Mouse (Mus musculus): Measurements from ENCODE around the gene Ifrd2.

The Ifrd2 gene

DNA sequence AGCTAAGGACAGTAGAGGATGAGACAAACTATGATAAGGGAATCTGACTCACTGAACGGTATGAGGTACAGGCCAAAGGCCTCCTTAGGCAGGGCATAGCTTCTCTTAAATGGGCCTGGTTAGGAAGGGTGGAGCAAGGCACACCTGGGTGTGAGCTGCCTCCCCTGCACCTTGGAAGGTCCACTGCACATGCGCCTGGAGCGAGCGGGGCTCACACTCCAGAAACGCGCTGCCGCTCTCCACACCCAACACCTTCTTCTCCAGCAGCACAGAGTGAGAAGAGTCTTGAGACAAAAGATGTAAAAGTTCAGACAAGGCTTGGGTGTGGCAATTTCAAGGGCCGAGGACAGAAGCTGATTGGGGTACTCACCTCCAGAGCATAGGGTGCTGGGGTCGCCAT, 12.0 kb downstream of the Ifrd2 start:
- DNase-seq (ENCODE audit: low spot score), result no peak

DNA sequence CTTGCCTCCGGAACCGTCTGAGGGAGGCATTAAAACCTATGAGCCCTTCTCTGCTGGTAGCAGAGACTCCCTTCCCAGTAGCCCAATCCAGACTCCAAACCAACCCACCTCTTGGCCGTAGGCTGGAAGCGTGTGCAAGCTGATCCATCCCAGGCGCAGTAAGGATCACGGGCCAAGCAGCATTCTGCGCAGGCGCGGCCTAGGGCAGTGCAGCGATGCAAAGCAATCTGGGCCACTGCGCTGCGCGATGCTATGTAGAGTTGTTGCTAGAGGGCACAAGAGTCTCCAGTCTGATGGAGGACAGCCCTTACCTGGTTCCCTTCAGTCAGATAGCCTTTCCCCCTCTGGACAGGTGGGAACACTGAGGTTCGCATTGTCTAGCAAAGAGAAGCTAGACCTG, 12.4 kb downstream of the Ifrd2 start:
- DNase-seq (ENCODE audit: low spot score), result peak; percentile 43

DNA sequence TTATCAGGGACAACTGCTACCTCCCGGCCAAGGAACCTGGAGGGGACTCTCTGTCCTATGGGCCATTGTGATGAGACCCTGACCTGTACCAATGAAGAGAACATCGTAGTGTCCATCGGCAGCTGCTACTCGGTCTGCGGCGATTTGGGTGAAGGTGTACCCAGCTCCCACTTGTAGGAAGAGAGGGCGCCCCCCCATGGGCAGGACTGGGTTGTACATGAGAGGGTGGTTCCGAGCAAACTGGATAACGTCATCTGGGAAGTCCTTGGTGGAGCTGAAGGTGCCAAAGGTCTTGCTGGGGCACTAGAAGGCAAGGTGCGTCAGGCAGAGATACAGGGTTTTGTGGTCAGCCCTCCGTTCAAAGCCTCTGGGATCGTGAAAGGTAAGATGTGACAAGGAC, 13.3 kb downstream of the Ifrd2 start:
- no peak for DNase-seq (ENCODE audit: low spot score)

DNA sequence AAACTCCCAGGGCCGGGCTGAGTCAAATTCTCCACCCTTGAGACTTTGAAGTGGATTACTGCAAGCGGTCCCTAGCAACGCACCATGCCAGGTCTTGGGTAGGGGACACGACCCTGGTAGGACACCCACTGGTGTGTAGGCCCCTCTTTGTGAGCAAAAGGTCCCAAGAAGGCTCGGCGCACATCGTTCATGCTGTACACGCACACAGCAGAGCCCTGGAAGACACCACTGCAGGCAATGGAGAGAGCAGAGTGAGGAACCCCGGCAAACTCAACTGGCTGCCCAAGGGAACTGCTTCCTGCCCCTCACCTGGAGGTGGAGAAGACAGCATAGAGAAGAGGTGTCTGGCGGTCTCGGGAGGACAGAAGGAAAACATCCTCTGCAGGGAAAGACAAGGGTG, 13.8 kb downstream of the Ifrd2 start:
- no peak for DNase-seq (ENCODE audit: low spot score)

- DNase-seq (ENCODE audit: low spot score), result peak; percentile 97
These were observed 14.7 kb downstream of the Ifrd2 start for GRCm38 (mm10) chr9:107602068-107602648.

DNA sequence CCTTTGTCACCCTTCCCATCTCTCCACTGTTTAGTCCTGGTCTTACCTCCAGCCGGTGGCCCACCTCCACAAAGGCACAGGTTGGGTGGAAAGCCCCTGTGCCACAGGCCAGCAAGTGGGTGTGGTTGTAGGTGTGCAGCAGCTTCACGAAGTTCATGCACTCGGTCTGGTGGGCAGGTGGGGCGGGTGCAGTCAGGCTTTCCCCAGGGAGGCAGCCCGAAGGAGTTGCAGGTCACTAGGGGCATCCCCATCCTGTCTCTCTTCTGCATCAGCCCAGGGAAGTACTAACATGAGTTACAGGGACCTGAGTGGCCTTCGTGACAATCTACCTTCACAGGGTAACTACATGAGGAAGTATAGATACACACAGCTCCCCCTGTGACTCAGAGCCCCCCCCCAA, 15.8 kb downstream of the Ifrd2 start:
- DNase-seq (ENCODE audit: low spot score), result no peak

DNA sequence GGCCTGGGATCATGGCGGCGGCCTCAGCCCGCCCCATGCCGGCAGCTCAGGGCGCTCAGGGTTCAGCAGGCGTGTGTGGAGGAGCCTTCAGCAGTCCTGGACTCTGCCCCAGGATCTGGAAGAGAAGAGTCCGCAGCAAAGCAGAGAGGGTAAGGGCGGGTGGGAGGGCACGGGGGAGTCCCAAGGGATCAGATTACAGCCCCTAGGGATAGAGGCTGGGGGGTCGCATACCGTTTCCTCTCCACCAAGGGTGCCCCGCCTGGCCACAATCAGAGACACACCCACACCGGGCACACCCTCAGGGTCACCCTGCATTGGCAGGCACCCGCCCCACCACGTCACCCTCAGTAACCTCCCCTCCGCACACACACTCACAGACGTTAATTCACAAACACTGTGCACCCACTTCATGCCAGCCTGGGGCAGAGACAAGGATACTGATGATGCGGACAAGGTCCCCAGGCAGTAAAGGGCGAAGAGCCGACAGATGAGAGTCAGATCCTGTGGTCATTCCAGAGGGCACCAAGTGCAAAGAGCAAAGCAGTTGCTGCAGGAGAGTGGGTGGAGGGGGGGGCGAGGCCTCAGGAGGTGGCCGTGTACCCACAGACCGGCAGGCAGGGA, 17.7 kb downstream of the Ifrd2 start:
- no peak for DNase-seq (ENCODE audit: low spot score)

GRCm38 (mm10) chr9:107606591-107606990, 19.1 kb downstream of the Ifrd2 start:
- DNase-seq (ENCODE audit: low spot score), result no peak

GRCm38 (mm10) chr9:107607036-107607435, 19.6 kb downstream of the Ifrd2 start:
- no peak for DNase-seq (ENCODE audit: low spot score)

DNA sequence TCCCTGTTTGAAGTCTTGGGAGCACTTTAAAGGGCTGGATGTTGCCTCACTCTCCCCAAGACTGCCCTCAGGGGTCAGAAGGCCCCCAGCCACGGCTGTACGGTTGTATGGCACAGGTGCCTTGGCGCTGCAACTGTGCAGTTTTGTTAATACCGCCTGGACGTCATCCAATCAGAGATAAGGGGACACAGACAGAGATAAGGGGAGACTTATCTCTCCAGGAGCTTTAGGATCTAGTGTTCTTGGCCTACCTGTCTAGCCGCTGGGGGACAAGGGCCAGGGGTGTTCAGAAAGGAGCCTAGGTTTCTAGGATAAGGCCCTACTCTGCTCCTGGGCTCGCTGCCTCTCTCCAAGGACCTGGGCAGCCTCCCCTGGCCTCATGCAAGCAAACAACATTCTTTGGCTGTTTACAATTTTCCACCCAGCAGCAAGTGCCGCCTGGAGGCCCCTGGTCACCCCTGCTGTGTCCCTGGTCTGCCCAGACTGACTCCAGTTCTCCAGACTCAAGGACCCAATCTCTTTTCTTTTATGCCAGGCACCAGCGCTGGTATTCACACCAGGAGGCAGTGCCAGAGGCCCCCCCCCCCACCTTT, 20.3 kb downstream of the Ifrd2 start:
- no peak for DNase-seq (ENCODE audit: low spot score)

DNA sequence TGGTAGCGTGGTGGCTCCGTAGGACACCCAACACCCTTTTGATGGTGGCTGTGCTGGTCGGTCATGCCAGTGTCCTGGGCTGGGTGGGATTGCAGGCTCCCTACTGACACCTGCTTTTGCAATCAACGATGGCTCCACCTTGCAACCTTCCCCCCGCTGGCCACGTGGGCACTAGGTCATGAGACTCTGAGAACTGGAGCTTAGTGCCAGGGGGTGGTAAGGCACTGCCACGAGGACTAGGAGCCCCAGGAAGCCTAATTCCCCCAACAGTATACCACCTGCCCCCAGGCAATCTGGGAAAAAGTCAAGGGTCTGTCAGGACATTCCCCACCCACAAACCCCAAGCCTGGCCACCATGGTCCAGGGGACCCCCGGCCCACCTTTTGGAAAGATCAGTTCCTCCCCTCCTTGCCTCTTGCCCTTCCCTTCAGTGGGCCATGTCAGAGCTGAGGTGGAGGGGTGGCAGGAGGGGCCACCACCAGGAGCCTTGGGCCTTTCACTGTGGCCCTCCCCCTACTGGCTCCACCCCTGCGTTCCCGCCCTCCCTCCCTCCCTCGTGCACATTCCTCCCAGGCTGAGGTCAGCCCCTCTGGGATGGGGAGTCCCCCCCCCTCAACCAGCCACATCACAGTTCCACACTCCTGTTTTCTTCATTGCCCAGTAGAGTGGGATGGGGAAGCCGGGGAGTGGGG, 21.4 kb downstream of the Ifrd2 start, which contains the start of gene Sema3b:
Sema3b (minus strand) TSS at position 489 of the 692 bp plus-strand sequence.
- no peak for DNase-seq (ENCODE audit: low spot score)

DNA sequence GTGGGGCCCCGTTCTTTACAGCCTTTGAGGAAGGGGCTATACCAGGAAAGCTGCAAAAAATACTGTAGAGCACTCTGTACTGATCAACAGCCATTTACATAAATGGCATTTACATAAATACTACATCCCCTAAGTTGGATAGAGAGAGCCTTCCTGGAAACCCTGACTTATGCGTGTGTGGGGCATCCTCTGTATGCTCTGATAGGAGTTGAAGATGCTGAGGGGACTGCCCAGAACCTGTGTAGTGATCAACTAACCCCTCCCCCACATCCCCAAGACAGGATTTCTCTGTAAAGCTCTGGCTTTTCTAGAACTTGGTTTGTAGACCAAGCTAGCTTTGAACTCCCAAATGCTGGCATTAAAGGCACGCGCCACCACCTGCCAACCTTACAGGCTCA, 22.0 kb downstream of the Ifrd2 start:
- DNase-seq (ENCODE audit: low spot score), result no peak

- DNase-seq (ENCODE audit: low spot score), result no peak
These were observed 24.2 kb downstream of the Ifrd2 start for GRCm38 (mm10) chr9:107611456-107612190.

DNA sequence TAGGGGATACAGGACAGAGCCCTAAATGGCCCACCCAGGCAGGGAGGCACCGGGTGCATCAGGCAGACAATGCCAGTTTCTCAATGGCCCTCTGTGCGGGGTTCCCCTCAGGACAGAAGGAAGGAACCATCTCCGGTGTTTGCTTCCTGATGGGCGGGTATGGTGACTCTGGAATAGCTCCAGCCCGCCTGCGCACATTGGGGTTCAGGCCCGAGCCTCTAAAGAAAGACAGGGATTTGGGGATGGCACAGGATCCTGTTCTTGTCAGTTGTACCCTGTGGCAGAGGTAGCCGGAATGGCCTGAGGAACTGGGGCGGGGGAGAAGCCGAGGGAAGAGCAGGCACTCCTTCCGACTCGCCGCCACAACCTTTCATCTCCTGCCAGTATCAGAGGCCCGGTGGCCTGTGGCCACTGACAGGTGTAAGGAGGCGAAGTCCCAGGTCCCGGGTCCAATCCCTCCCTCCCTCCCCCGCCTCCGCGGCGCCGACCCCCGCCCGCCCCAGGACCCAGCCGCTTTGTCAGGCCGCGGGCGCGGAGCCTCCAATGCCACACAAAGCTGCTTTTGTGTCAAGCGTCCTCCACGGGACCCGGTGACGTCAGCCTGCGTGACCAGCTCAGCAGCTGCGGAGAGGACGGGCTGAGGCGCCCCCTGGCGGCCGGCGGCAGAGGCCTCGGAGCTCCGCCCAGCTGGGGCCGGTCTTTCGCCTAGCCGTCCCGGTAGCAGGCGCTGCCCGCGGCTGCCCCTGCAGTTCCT, 24.9 kb downstream of the Ifrd2 start:
- DNase-seq (ENCODE audit: low spot score), result peak; percentile 99

DNA sequence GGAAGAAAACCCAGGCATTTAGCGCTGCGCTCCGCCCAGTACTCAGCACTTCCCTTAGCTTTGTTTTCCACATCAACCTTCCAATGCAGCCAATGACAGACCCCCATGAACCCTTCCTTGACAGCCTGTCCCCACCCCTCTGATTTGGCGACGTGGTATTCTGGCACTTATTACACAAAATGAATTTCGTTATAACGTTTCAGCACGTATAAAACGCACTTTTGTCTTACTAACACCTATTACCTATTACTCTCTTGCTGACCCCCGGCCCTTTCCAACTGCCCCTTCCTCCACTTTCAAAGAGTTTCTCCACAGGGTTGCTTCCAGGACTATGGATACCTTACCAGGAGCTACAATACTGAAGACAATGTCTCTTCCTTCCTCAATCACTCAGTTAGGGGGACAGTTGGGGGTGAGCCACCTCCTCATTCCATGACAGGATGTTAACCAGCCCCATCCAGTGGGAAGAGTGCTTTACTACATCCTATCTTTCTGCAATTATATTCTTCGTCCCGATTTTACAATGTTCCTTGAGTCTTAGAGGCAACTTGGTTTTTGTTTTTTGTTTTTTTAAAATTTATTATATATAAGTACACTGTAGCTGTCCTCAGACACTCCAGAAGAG, 25.6 kb downstream of the Ifrd2 start:
- no peak for DNase-seq (ENCODE audit: low spot score)

DNA sequence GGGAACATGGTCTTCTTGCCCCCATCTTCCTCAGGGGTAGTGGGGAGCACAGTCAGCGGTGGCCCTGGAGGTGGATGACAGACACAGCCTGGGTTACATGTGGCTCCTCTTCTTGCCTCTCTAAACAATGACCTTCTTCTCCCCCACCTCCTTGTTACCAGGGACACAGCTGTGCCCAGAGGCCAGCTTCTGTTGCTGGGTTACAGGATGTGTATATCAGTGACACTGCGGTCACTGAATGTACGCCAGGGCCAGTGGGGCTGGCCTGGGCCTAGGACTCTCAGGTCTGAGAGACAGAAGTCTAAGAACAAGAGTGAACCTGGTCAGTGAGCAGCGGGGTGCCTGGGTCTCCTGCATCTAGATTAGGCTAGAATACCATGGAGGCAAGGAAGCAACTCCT, 27.6 kb downstream of the Ifrd2 start:
- peak; percentile 48 for DNase-seq (ENCODE audit: low spot score)

DNA sequence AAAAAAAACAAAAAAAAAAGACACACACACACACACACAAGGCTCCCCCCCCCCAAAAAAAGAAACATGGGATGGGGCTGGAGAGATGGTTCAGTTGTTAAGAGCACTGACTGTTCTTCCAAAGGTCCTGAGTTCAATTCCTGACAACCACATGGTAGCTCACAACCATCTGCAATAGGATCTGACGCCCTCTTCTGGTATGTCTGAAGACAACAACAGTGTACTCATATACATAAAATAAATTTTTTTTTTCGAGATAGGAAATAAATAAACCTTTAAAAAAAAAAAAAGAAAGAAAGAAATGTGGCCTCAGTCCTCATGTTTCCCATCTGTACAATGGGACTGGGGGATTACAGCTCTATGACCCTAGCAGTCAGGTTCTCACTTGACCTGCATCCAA, 30.0 kb downstream of the Ifrd2 start:
- no peak for DNase-seq (ENCODE audit: low spot score)

DNA sequence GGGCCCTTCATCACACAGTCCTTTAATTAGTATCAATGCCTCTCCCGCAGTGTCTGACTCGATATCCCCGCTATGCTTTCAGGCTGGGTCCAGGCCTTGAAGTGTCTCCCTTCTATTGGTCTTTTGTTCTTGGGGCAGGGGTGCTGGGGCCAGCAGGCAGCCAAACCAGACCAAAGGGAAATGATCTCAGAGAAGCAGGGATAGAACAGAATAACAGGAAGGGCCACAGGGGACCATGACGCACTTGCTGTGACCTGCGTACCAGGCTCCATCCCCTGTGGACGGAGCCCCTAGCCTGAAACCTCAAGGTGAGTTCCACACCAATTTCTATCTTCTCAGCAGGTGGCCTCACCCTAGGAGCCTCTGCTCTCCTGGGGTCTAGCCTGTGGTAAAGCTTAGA, 30.7 kb downstream of the Ifrd2 start:
- DNase-seq (ENCODE audit: low spot score), result no peak

GRCm38 (mm10) chr9:107618778-107619545, 31.5 kb downstream of the Ifrd2 start:
- no peak for DNase-seq (ENCODE audit: low spot score)

DNA sequence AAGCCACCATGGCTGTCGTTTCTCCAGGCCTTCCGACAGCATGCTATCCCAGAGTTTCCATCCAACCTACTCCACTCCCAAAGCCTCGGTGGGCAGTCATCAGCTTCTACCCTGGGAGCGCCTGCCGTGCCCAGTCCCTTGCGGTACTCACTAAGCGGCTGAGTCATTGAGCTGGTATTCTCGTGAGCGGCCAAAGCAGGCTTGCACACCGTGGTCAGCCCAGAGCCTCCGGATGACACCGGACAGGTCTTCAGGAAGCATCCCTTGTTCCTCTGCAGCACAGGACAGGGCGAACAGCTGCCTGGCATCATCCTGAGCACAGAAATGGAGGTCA, 32.1 kb downstream of the Ifrd2 start:
- DNase-seq (ENCODE audit: low spot score), result no peak

GRCm38 (mm10) chr9:107620954-107621353, 33.5 kb downstream of the Ifrd2 start:
- no peak for DNase-seq (ENCODE audit: low spot score)

Measured in retina, embryonic 14.5 days (tissue).